Mouse (Mus musculus): ENCODE measurements around the gene Cux1.

DNA sequence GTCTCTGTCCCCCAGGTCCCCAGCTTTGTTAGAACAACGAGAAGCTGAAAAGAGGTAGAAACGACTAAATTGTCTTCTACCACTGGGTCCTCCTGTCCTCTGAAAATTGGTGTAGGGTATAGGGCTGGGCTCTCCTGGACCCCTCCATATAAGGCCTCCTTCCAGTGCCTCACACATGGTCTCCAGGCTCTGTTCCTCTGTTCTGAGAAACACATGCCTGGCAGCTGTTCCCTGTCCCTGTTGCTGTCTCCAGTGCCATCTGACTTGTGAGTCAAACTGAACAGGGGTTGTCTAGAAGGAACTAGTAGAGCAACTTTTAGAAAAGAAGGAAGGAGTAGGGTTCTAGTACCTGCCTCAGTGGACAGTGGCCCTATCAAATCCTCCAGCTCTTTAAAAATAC is 152.8 kb downstream of the Cux1 start:
- TF ChIP-seq POLR2A (IDR thresholded peaks at IDR 0.05; ENCODE audit: borderline replicate concordance, extremely low read depth, low read depth, low read length): no peak
- no peak for TF ChIP-seq CTCF (IDR thresholded peaks at IDR 0.05; ENCODE audit: insufficient read depth, low read length)
